Mouse (Mus musculus): Measurements from ENCODE around the gene Mylip. TPM values are rescaled to one million over a fixed set of nuclear protein-coding genes. Genes with fewer than 3 reads are reported as not detected.

Gene Mylip
- polyA plus RNA-seq, 1 experiment = 36.1 TPM

- no peak for DNase-seq (ENCODE audit: low read depth)
Observed at GRCm38 (mm10) chr13:45390962-45391853, 1.7 kb downstream of the Mylip start.

- no peak for DNase-seq (ENCODE audit: low read depth)
Observed at GRCm38 (mm10) chr13:45391854-45392454, 2.4 kb downstream of the Mylip start.

- DNase-seq (ENCODE audit: low read depth) = no peak
Observed at GRCm38 (mm10) chr13:45394221-45394768, 4.8 kb downstream of the Mylip start.

GRCm38 (mm10) chr13:45396724-45397123 lies 7.2 kb downstream of the Mylip start:
- no peak for DNase-seq (ENCODE audit: low read depth)

GRCm38 (mm10) chr13:45397240-45397639 lies 7.7 kb downstream of the Mylip start:
- DNase-seq (ENCODE audit: low read depth) = no peak

GRCm38 (mm10) chr13:45397896-45398805 lies 8.6 kb downstream of the Mylip start:
- no peak for DNase-seq (ENCODE audit: low read depth)

GRCm38 (mm10) chr13:45400700-45401099 lies 11.2 kb downstream of the Mylip start:
- no peak for DNase-seq (ENCODE audit: low read depth)

GRCm38 (mm10) chr13:45401816-45402215 lies 12.3 kb downstream of the Mylip start:
- no peak for DNase-seq (ENCODE audit: low read depth)

GRCm38 (mm10) chr13:45402316-45403039 lies 12.9 kb downstream of the Mylip start:
- DNase-seq (ENCODE audit: low read depth) = peak; percentile 40

- no peak for DNase-seq (ENCODE audit: low read depth)
Observed at GRCm38 (mm10) chr13:45404269-45404668, 14.7 kb downstream of the Mylip start.

- no peak for DNase-seq (ENCODE audit: low read depth)
Observed at GRCm38 (mm10) chr13:45405194-45405810, 15.8 kb downstream of the Mylip start.

GRCm38 (mm10) chr13:45406289-45406688 lies 16.7 kb downstream of the Mylip start:
- DNase-seq (ENCODE audit: low read depth) = no peak

GRCm38 (mm10) chr13:45406703-45407102 lies 17.2 kb downstream of the Mylip start:
- no peak for DNase-seq (ENCODE audit: low read depth)

- DNase-seq (ENCODE audit: low read depth) = no peak
Observed at GRCm38 (mm10) chr13:45410936-45411335, 21.4 kb downstream of the Mylip start.

- DNase-seq (ENCODE audit: low read depth) = no peak
Observed at GRCm38 (mm10) chr13:45413066-45413465, 23.5 kb downstream of the Mylip start.

GRCm38 (mm10) chr13:45414031-45414430 lies 24.5 kb downstream of the Mylip start:
- no peak for DNase-seq (ENCODE audit: low read depth)

- no peak for DNase-seq (ENCODE audit: low read depth)
Observed at GRCm38 (mm10) chr13:45416621-45417057, 27.1 kb downstream of the Mylip start.

- DNase-seq (ENCODE audit: low read depth) = no peak
Observed at GRCm38 (mm10) chr13:45418986-45419385, 29.4 kb downstream of the Mylip start.

- no peak for DNase-seq (ENCODE audit: low read depth)
Observed at GRCm38 (mm10) chr13:45422251-45422650, 32.7 kb downstream of the Mylip start.

- DNase-seq (ENCODE audit: low read depth) = no peak
Observed at GRCm38 (mm10) chr13:45422709-45423108, 33.2 kb downstream of the Mylip start.

- no peak for DNase-seq (ENCODE audit: low read depth)
Observed at GRCm38 (mm10) chr13:45423905-45424304, 34.4 kb downstream of the Mylip start.
